Mouse (Mus musculus) cerebellum, adult 18-20 months (tissue): ENCODE measurements at regions not wholly inside any gene's neighbourhood (a gene's known extent, or its start where the extent isn't known, plus 50 kb on each side); places are given as distances from the start of the nearest gene placed in this dataset.
A peak's percentile ranks its signal among the peaks of the same experiment; 100 is the strongest.
"Not testable (repeated sequence)": the region's sequence is repeated elsewhere in the genome, so short reads cannot be mapped to it uniquely, and the experiment has no call there.

Source experiments
- DNase-seq, 2 experiments: peaks; one replicate each; pipeline ENCODE4 v3.0.0; 2021

- DNase-seq, result not testable (repeated sequence)
Measured at GRCm38 (mm10) chr12:113597163-113597562, 53.5 kb downstream of the Adam6a start.

- peak; percentile 5 to 6 for DNase-seq
Measured at GRCm38 (mm10) chr12:113610924-113611323, 67.2 kb downstream of the Adam6a start.

DNA sequence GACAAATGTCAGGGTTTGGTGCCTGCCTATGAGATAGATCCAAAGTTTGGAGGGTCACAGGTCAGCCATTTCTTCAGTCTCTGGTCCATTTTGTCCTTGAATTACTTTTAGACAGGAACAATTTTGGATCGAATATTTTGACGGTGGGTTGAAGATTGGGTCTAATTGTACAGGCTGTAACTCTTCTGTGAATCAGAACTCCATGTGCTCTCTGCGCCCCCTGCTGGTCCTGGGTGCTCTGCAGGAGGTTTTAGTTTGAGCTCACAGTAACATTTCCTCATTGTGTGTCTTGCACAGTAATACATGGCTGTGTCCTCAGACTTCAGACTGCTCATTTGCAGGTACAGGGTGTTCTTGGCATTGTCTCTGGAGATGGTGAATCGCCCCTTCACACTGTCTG lies 81.5 kb downstream of the Adam6a start:
- DNase-seq, result not testable (repeated sequence)

DNA sequence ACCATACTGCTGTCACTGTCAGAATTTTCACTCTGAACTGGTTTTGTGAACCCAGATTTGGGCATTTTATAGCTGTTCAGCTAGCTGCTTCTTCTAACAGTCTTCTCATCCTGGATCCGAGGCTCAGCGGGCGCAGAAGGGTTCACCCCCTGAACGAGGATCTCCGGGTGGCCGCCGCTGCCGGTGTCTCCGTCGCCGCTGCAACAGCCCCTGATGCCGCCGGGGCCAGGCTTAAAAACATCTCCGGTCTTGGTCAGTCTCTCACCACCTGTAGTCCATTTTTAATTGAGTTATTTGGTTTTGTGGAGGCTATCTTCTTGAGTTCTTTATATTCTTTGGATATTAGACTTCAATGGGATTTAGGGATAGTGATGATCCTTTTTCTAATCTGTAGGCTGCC lies 87.1 kb downstream of the Adam6a start:
- DNase-seq, result not testable (repeated sequence)
